21 mouse cellular contexts compared by ENCODE assay signal in genomic region chrX:41254695-41255094, GRCm38 (mm10).
DNase-seq lines count a peak whose midpoint lies in the region; TF ChIP-seq lines count a peak whose summit lies in the region.
"Had no signal": no experiment of that assay in that cellular context is flagged by ENCODE, and none has a peak within 500 bp of the region (broad histone marks: within the 10 kb centered on the region; RNA-seq: fewer than 3 reads in every experiment).

No protein-coding gene starts in this region.

- intact Hi-C loops in left cerebral cortex, postnatal 4 days (cut with DNase I), result no loop called here
- intact Hi-C loops in left cerebral cortex, adult 2 months (cut with DNase I), result loop anchor here (2.0 to 10.0 kb wide), 5 partner anchors 38 to 1822 kb away; no protein-coding TSS in a partner anchor

- peak; percentile 43 for DNase-seq in left cerebral cortex, adult 11 months (ENCODE audit: low spot score)
- no peak for DNase-seq in left cerebral cortex, postnatal 4 days
- peak; percentile 16 to 68 for DNase-seq in frontal cortex, postnatal 36 days (ENCODE audit: low spot score in 2 of 2)
- peak; percentile 13 to 20 for DNase-seq in left cerebral cortex, adult 2 months (ENCODE audit: extremely low spot score in 1 of 2, low spot score in 2 of 2)
- peak; percentile 41 for DNase-seq in right cerebral cortex, postnatal 25 days
- no peak for DNase-seq in lung, adult 2 months
- DNase-seq in lung, postnatal 36 days, result no peak
- DNase-seq in kidney, adult 11 months, result no peak
- DNase-seq: adrenal gland, adult 8-10 months; B cell, adult 2 months; cerebellum, adult 2 months; heart, postnatal 36 days; kidney, adult 18-20 months; liver, postnatal 0 days; lung, postnatal 10 days had no signal

- H3K27ac ChIP-seq in left cerebral cortex, adult 2 months, result peak overlapping the region; percentile 71
- H3K27ac ChIP-seq: embryonic facial prominence, embryonic 15.5 days; forebrain, embryonic 15.5 days; heart, embryonic 15.5 days; hindbrain, embryonic 13.5 days; kidney, postnatal 0 days; limb, embryonic 12.5 days had no signal

- H3K4me1 ChIP-seq in lung, adult 2 months (ENCODE audit: control insufficient read depth, insufficient read depth, low read length), result no peaks in the 10 kb centered on the region
- H3K4me1 ChIP-seq: embryonic facial prominence, embryonic 15.5 days; forebrain, embryonic 15.5 days; heart, embryonic 15.5 days; hindbrain, embryonic 13.5 days; limb, embryonic 12.5 days had no signal

- 55% methylated on average over 3 of the region's 3 CpGs for WGBS in lung, adult 2 months

- TF ChIP-seq POLR2A in lung, adult 2 months (IDR thresholded peaks at IDR 0.05; ENCODE audit: borderline replicate concordance, extremely low read depth, low read depth, low read length), result no peak

- no peak overlapping the region for H3K4me3 ChIP-seq in left cerebral cortex, adult 2 months
- no peak overlapping the region for H3K4me3 ChIP-seq in lung, adult 2 months (replicated peaks; ENCODE audit: extremely low read depth, low read depth, low read length)
- H3K4me3 ChIP-seq: embryonic facial prominence, embryonic 15.5 days; forebrain, embryonic 15.5 days; heart, embryonic 15.5 days; hindbrain, embryonic 13.5 days; limb, embryonic 12.5 days had no signal

- TF ChIP-seq CTCF in left cerebral cortex, adult 2 months (IDR thresholded peaks at IDR 0.05), result no peak
- no peak for TF ChIP-seq CTCF in lung, adult 2 months (IDR thresholded peaks at IDR 0.05; ENCODE audit: insufficient read depth, low read length)

Comparison
In these comparisons a context has a peak if more than half of its experiments do, and no peak if none do; other contexts are left out.
1. DNase-seq: peak in left cerebral cortex, adult 11 months (single experiment), frontal cortex, postnatal 36 days (2 of 2), left cerebral cortex, adult 2 months (2 of 2) and right cerebral cortex, postnatal 25 days (single experiment); none in left cerebral cortex, postnatal 4 days (single experiment), lung, adult 2 months (single experiment), lung, postnatal 36 days (single experiment) and kidney, adult 11 months (single experiment).